8 mouse cellular contexts compared by ENCODE assay signal in the genomic region with DNA sequence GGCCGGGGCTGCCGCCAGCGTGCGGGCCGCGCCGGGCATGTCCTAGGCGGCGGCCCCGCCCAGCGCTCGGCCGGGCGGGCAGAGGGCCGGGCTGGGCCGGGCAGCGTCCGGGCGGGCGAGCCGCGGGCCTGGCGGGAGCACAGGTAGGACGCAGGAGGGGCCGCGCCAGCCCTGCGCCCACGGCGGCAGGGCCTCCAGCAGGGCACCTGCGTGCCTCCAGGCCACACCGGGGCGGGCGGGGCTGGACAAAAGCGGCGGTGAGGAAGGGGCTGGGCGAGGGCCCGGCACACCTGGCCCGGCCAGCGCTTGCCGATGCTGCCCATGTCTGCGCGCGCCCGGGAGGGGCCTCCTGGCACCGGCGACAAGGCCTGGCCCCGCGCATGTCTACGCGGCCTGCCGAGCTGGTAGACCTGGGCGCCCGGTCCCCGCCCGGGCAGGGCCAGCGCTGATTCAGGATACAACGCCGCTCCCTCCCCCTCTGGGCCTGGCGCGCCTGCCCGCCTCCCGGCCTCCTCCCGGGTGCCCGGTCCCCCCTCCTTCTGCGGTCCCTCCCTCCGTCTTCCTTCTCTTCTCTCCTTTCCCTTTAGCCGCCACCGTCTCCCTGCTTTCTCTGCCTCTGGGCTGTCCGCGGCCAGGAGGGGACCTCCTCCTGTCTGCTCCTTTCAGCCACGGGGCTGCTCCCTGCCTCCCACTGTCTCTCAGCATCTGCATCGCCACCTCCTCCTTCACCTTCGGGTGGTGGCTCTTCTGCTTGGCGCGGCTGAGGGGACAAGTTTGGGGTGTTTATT. TPM values are rescaled to one million over a fixed set of nuclear protein-coding genes. Genes with fewer than 3 reads are reported as not detected.
DNase-seq lines count a peak whose midpoint lies in the region; ATAC-seq and TF ChIP-seq lines count a peak whose summit lies in the region.

No protein-coding gene starts in this region.

- no peak overlapping the region for H3K27ac ChIP-seq in spleen, adult 2 months (ENCODE audit: insufficient read depth, low read length)
- peak overlapping the region; percentile 36 for H3K27ac ChIP-seq in kidney, adult 2 months (ENCODE audit: insufficient read depth, low read depth, low read length)
- peak overlapping the region; percentile 89 for H3K27ac ChIP-seq in lung, embryonic 16.5 days (ENCODE audit: low read length)

- peak overlapping the region; percentile 88 for H3K4me2 ChIP-seq in lung, embryonic 16.5 days (ENCODE audit: low read depth, low read length)

- H3K9ac ChIP-seq in lung, embryonic 16.5 days (ENCODE audit: low read length), result peak overlapping the region; percentile 79

- H3K4me3 ChIP-seq in spleen, adult 2 months (ENCODE audit: extremely low read depth, insufficient read depth, insufficient read length), result peak overlapping the region; percentile 65
- H3K4me3 ChIP-seq in kidney, adult 2 months (ENCODE audit: insufficient read depth, low read depth, low read length), result peak overlapping the region; percentile 85
- H3K4me3 ChIP-seq in lung, embryonic 16.5 days (ENCODE audit: low read length), result peak overlapping the region; percentile 74

- H3K9me3 ChIP-seq in lung, embryonic 16.5 days (ENCODE audit: control insufficient read depth, low read length), result no peaks in the 10 kb centered on the region

- H3K36me3 ChIP-seq in spleen, adult 2 months (ENCODE audit: control insufficient read depth, insufficient read depth, low read length), result no peaks in the 10 kb centered on the region
- no peaks in the 10 kb centered on the region for H3K36me3 ChIP-seq in kidney, adult 2 months (ENCODE audit: control insufficient read depth, insufficient read depth, low read length)
- no peaks in the 10 kb centered on the region for H3K36me3 ChIP-seq in lung, embryonic 16.5 days (ENCODE audit: control insufficient read depth, insufficient read depth, low read length)

- peaks cover 7% of the 10 kb centered on the region; the same call in 1 of the 2 replicates for H3K27me3 ChIP-seq in spleen, adult 2 months (ENCODE audit: control insufficient read depth, insufficient read depth, low read length)
- no peaks in the 10 kb centered on the region for H3K27me3 ChIP-seq in kidney, adult 2 months (replicated peaks; ENCODE audit: control insufficient read depth, insufficient read depth, low read length)
- H3K27me3 ChIP-seq in lung, embryonic 16.5 days (ENCODE audit: control insufficient read depth, insufficient read depth, low read depth, low read length), result peaks cover 5% of the 10 kb centered on the region; the same call in 1 of the 2 replicates

- no peak for TF ChIP-seq POLR2A in spleen, adult 2 months (IDR thresholded peaks at IDR 0.05; ENCODE audit: low read depth, low read length)
- TF ChIP-seq POLR2A in kidney, adult 2 months (IDR thresholded peaks at IDR 0.05; ENCODE audit: low read depth, low read length), result no peak

- peak in 1 of 2 experiments; percentile 18 for DNase-seq in spleen, adult 2 months (ENCODE audit: low read depth in 1 of 2, low spot score in 2 of 2)
- DNase-seq in spleen, adult 12 weeks (ENCODE audit: low spot score), result no peak
- DNase-seq in cerebellum, postnatal 14 days, result peak; percentile 77 to 79
- DNase-seq in kidney, adult 2 months, result peak; percentile 80
- peak; percentile 41 for DNase-seq in ovary, postnatal 10 days (ENCODE audit: low spot score)
- no peak for DNase-seq in layer of hippocampus, adult 11-12 months (ENCODE audit: low spot score)

- TF ChIP-seq CTCF in spleen, adult 2 months (IDR thresholded peaks at IDR 0.05; ENCODE audit: extremely low read depth, insufficient read depth, insufficient read length, insufficient replicate concordance), result no peak
- no peak for TF ChIP-seq CTCF in kidney, adult 2 months (conservative IDR thresholded peaks at IDR 0.05; ENCODE audit: insufficient read depth, insufficient read length, low read depth, low read length)

- ATAC-seq in granulocyte monocyte progenitor cell, adult 5-6 weeks (replicated peaks; ENCODE audit: poor library complexity, severe bottlenecking), result peak; percentile 28; the same call in 1 of the 2 replicates
- ATAC-seq in lung, embryonic 16.5 days (ENCODE audit: low read depth), result peak; percentile 58

- peaks cover 5% of the 10 kb centered on the region; the same call in 1 of the 2 replicates for H3K4me1 ChIP-seq in spleen, adult 2 months (ENCODE audit: control insufficient read depth, insufficient read depth, insufficient read length)
- peaks cover 25% of the 10 kb centered on the region; the same call in 1 of the 2 replicates for H3K4me1 ChIP-seq in kidney, adult 2 months (ENCODE audit: control insufficient read depth, insufficient read depth, low read length)
- H3K4me1 ChIP-seq in lung, embryonic 16.5 days (replicated peaks; ENCODE audit: control insufficient read depth, insufficient read depth, low read length), result peaks cover 17% of the 10 kb centered on the region

- 1% methylated on average over 67 of the region's 75 CpGs for WGBS in spleen, adult 2 months
- 1% methylated on average over 74 of the region's 75 CpGs for WGBS in kidney, adult 2 months
- WGBS in lung, embryonic 16.5 days, result under 1% methylated on average over 36 of the region's 75 CpGs

RNA-seq across cellular contexts. Expression of gene Cep170b, which starts 2.2 kb away (rescaled TPM):
- 7.6 and 9.1 TPM in 2 replicates for polyA plus RNA-seq in spleen, adult 2 months (2012; rRNA removed)
- 1.6 and 9.2 TPM in 2 replicates for total RNA-seq in granulocyte monocyte progenitor cell, adult 5-6 weeks (2014; fragmentation: Nextera tagmentation)
- total RNA-seq in granulocyte monocyte progenitor cell, adult 5-6 weeks (2017), result 0.56 and 1.2 TPM in 2 replicates
- 63.4 and 75.3 TPM in 2 replicates for polyA plus RNA-seq in kidney, adult 2 months (2012; rRNA removed)
- 13.5 and 15.8 TPM in 2 replicates for polyA plus RNA-seq in lung, embryonic 16.5 days (2015; fragmentation: Nextera tagmentation; extraction: Ambion mirVana)

RNA-seq across cellular contexts. Expression of gene Pld4, which starts 38.0 kb away (rescaled TPM):
- polyA plus RNA-seq in spleen, adult 2 months (2012; rRNA removed), result 332 and 401 TPM in 2 replicates
- 39.4 and 92.1 TPM in 2 replicates for total RNA-seq in granulocyte monocyte progenitor cell, adult 5-6 weeks (2014; fragmentation: Nextera tagmentation)
- total RNA-seq in granulocyte monocyte progenitor cell, adult 5-6 weeks (2017), result 21.1 and 25.4 TPM in 2 replicates
- polyA plus RNA-seq in kidney, adult 2 months (2012; rRNA removed), result 19.6 and 23.7 TPM in 2 replicates
- 15.0 and 20.3 TPM in 2 replicates for polyA plus RNA-seq in lung, embryonic 16.5 days (2015; fragmentation: Nextera tagmentation; extraction: Ambion mirVana)

RNA-seq across cellular contexts. Expression of gene Zbtb42, which starts 43.8 kb away (rescaled TPM):
- 7.6 and 11.5 TPM in 2 replicates for polyA plus RNA-seq in spleen, adult 2 months (2012; rRNA removed)
- 1.0 and 5.4 TPM in 2 replicates for total RNA-seq in granulocyte monocyte progenitor cell, adult 5-6 weeks (2014; fragmentation: Nextera tagmentation)
- 0.82 and 1.3 TPM in 2 replicates for total RNA-seq in granulocyte monocyte progenitor cell, adult 5-6 weeks (2017)
- 10.7 and 12.1 TPM in 2 replicates for polyA plus RNA-seq in kidney, adult 2 months (2012; rRNA removed)
- polyA plus RNA-seq in lung, embryonic 16.5 days (2015; fragmentation: Nextera tagmentation; extraction: Ambion mirVana), result 11.1 and 11.3 TPM in 2 replicates

RNA-seq across cellular contexts. Expression of gene Akt1, which starts 47.8 kb away (rescaled TPM):
- polyA plus RNA-seq in spleen, adult 2 months (2012; rRNA removed), result 105 and 137 TPM in 2 replicates
- 118 and 134 TPM in 2 replicates for total RNA-seq in granulocyte monocyte progenitor cell, adult 5-6 weeks (2014; fragmentation: Nextera tagmentation)
- total RNA-seq in granulocyte monocyte progenitor cell, adult 5-6 weeks (2017), result 73.9 and 101 TPM in 2 replicates
- 85.3 and 90.6 TPM in 2 replicates for polyA plus RNA-seq in kidney, adult 2 months (2012; rRNA removed)
- polyA plus RNA-seq in lung, embryonic 16.5 days (2015; fragmentation: Nextera tagmentation; extraction: Ambion mirVana), result 42.4 and 43.5 TPM in 2 replicates

Comparison
In these comparisons a context has a peak if more than half of its experiments do, and no peak if none do; other contexts are left out.
1. DNase-seq: peak in cerebellum, postnatal 14 days (2 of 2), kidney, adult 2 months (single experiment) and ovary, postnatal 10 days (single experiment); none in spleen, adult 12 weeks (single experiment) and layer of hippocampus, adult 11-12 months (single experiment).
2. RNA of gene Pld4, which starts 38.0 kb away (polyA plus RNA-seq): 332 to 401 TPM in spleen, adult 2 months; 19.6 to 23.7 TPM in kidney, adult 2 months and 15.0 to 20.3 TPM in lung, embryonic 16.5 days; every median in the first group is over 10 times any median in the second.
3. Peak in every context shown above with its lines, with median percentiles within 50 percentile points of each other: H3K4me3 ChIP-seq.